Mouse (Mus musculus) erythroid progenitor cell, adult 5-6 weeks (primary cell): ENCODE data around the gene Tra2a. TPM values are rescaled to one million over a fixed set of nuclear protein-coding genes. Genes with fewer than 3 reads are reported as not detected.
"Not testable (repeated sequence)": the region's sequence is repeated elsewhere in the genome, so short reads cannot be mapped to it uniquely, and the experiment has no call there.

Experiments used
- ATAC-seq: replicated peaks from 2 replicates; pipeline ENCODE4 v1.8.0; 2016; ENCODE audit warnings: moderate number of reproducible peaks, mild to moderate bottlenecking, moderate TSS enrichment, inconsistent platforms; ENCODE audit not compliant: poor library complexity, low FRiP score, severe bottlenecking
- total RNA-seq, 2 experiments: library from RNA; stranded (forward) in 1 of 2; stranded (reverse) in 1 of 2; fragments of 150-400 nt in 1 of 2; fragments of 186-747, 209-891 nt in 1 of 2; gene quantifications; 2 replicates each; pipeline versions ENCODE4 v1.2.3 to v1.2.4; 2015 to 2017; ENCODE audit warnings: low replicate concordance in 2 of 2

The Tra2a gene
- total RNA-seq (2015; ENCODE audit: low replicate concordance), result 176 and 196 TPM in 2 replicates
- 116 and 133 TPM in 2 replicates for total RNA-seq (2017; ENCODE audit: low replicate concordance)

DNA sequence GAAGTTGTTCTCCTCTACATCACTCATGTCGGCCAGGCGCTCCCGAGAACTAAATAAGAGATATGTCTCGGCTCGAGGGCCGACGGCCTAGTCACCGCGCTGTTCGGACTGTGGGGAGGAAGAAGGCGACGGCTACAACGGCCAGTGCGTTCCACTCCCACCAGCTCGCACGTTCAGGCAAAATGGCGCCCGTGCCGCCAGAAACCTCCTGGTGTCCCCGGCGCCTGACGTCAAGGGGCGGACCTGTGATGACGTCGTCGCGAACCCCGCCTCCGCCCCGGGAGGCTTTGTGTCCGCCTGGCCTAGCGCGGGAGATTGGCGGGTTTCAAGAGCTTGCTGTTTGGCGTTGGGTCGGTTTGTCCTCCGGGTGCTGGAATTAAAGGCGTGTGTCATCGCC is at the start of gene Tra2a:
Tra2a (minus strand) TSS at position 187 of the 397 bp plus-strand sequence.
- peak; percentile 98 for ATAC-seq

DNA sequence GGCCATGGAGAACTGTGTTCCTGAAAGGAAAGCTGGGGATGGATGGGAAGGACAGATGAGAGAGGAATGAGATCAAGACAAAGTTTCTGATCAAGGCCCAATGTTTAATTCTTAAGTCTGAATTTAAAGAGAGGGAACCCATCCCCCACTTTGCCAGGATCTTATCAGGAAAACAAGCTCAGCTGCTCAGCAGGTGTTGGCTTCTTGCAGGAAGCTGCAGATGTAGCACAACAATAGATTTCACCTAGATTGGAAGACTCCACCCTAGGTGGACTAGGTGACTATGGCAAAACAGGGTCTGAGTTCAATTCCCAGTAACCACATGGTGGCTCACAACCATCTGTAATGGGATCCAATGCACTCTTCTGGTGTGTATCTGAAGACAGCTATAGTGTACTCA is 34.5 kb upstream of the Tra2a start:
- ATAC-seq, result no peak

- no peak for ATAC-seq
Observed at GRCm38 (mm10) chr6:49282122-49282521, 18.3 kb upstream of the Tra2a start.

DNA sequence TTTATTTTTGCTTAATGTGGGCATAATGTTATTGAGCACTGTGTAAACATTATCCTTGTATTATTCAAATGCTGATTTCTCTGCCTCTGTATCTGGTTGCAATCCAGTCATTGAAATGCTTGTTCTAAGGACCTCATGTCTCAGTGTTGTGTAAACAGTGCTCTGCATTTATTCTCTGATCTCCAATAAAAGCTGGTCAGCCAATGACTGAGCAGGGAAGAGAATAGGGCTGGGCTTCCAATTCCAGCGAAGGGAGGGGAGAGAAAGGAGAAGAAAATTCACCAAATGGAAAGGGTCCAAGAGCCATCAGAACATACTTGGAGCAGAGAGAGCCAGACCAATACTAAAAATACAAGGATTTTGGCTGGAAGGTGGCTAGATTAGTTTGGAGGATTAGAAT is 17.1 kb upstream of the Tra2a start:
- no peak for ATAC-seq

GRCm38 (mm10) chr6:49275296-49275695 is 11.5 kb upstream of the Tra2a start:
- no peak for ATAC-seq

GRCm38 (mm10) chr6:49274416-49275091 is 10.7 kb upstream of the Tra2a start:
- no peak for ATAC-seq

- no peak for ATAC-seq
Observed at GRCm38 (mm10) chr6:49273934-49274333, 10.1 kb upstream of the Tra2a start.

GRCm38 (mm10) chr6:49272863-49273262 is 9.0 kb upstream of the Tra2a start:
- no peak for ATAC-seq

GRCm38 (mm10) chr6:49271815-49272214 is 8.0 kb upstream of the Tra2a start:
- ATAC-seq, result no peak

DNA sequence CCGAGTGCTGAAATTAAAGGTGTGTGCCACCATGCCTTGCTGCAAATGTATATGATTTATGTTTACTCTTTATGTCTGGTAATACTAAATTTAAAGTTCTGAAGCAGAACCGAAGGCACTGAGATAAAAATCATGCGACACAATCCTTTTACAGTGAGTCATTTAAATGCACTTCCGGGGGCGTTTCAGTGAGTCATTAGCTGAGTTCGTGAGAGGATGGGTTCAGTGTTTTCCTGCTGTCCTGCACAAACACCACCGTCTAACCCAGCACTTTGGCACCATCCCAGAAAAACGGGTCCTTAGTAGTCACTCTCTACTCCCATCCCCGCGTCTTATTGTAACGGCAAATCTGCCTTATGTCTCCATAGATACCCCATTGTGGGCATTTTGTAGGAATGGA is 6.1 kb upstream of the Tra2a start:
- no peak for ATAC-seq

GRCm38 (mm10) chr6:49269200-49269599 is 5.4 kb upstream of the Tra2a start:
- ATAC-seq, result peak; percentile 67; the same call in 1 of the 2 replicates

DNA sequence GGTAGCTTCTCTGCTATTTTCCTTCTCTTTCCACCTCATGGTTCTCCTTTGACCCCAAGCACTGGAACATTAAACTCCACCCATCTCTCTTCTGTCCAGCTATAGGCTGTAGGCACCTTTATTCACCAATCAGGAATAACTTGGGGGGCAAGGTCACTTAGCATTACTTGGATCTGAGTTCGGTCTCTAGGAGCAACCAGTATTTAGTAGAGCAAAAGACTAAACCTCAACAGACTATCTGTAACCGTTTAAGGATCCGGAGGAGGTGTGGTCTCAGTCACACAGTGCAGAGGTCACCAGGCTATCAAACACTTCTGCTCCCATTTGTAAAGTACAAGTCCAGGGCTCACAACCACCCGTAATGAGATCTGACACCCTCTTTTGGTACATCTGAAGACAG is 3.9 kb upstream of the Tra2a start:
- no peak for ATAC-seq

GRCm38 (mm10) chr6:49265207-49265606 is 1.4 kb upstream of the Tra2a start:
- not testable (repeated sequence) for ATAC-seq

DNA sequence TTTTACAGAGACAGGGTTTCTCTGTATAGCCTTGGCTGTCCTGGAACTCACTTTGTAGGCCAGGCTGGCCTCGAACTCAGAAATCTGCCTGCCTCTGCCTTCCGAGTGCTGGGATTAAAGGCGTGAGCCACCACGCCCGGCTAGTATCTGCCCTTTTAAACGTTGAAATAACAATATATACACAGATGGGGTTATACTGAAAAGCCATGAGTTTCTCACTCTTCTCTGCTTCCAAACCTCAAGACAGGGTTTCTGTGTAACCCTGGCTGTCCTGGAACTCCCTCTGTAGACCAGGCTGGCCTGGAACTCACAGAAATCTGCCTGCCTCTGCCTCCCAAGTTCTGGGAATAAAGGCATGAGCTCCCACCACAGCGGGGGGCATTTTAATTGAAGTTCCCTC is 613 bp upstream of the Tra2a start:
- not testable (repeated sequence) for ATAC-seq

- peak; percentile 68 for ATAC-seq
Observed at GRCm38 (mm10) chr6:49263081-49263846, 569 bp downstream of the Tra2a start.

- ATAC-seq, result no peak
Observed at GRCm38 (mm10) chr6:49262421-49262820, 1.4 kb downstream of the Tra2a start.

GRCm38 (mm10) chr6:49259711-49260110 is 4.1 kb downstream of the Tra2a start:
- ATAC-seq, result no peak

DNA sequence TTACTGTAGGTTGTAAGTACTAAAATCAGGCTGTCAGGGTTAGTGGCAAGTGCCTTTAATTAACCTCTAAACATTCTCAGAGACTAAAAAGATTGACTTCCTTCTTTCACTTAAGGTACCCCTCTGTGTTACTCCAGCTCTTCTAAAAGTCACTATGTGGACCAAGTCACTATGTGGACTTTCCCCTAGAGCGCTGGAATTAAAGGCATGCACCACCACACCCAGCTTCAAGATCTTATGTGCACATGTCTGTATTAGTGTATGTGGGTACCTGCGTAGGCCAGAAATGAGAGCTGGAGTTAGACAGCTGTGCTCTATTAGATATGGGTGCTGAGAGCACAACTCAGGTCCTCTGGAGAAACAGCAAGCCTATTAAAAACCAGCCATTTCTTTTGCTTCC is 6.0 kb downstream of the Tra2a start:
- ATAC-seq, result no peak

GRCm38 (mm10) chr6:49252207-49252606 is 11.6 kb downstream of the Tra2a start:
- no peak for ATAC-seq

GRCm38 (mm10) chr6:49251199-49251598 is 12.6 kb downstream of the Tra2a start:
- no peak for ATAC-seq

GRCm38 (mm10) chr6:49247246-49247645 is 16.6 kb downstream of the Tra2a start:
- ATAC-seq, result no peak
